ENCODE assay signal across 27 mouse cellular contexts in the genomic region with DNA sequence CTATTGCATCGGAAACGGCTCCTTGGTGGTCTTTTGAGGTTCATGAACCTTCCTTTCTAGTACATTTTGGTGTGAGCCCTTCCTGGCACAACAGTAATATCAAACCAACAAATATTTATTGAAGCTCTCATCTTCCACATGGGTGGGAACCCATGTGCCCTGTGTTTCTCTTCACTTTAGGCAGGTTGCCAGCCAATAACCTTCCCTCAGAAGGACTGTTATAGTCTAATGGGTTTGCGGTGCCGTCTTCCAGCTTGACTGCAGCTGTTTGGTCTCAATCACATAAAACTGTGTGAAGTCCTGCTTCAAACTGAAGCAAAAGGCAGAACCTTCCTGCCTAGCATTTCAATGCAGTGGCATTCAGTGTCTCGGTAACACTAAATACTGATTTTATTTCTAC.
DNase-seq lines count a peak whose midpoint lies in the region; ATAC-seq and TF ChIP-seq lines count a peak whose summit lies in the region.
"Had no signal": no experiment of that assay in that cellular context is flagged by ENCODE, and none has a peak within 500 bp of the region (broad histone marks: within the 10 kb centered on the region; RNA-seq: fewer than 3 reads in every experiment).

No protein-coding gene starts in this region.

- no peak overlapping the region for H3K4me2 ChIP-seq in limb, embryonic 13.5 days (replicated peaks)
- H3K4me2 ChIP-seq in lung, embryonic 16.5 days (ENCODE audit: low read depth, low read length): no peak overlapping the region
- H3K4me2 ChIP-seq in lung, postnatal 0 days (replicated peaks; ENCODE audit: low read depth, low read length): no peak overlapping the region
- H3K4me2 ChIP-seq: embryonic facial prominence, embryonic 13.5 days; embryonic facial prominence, embryonic 15.5 days; forebrain, embryonic 12.5 days had no signal

- H3K36me3 ChIP-seq in limb, embryonic 13.5 days: no peaks in the 10 kb centered on the region
- H3K36me3 ChIP-seq in limb, embryonic 10.5 days: no peaks in the 10 kb centered on the region
- no peaks in the 10 kb centered on the region for H3K36me3 ChIP-seq in lung, embryonic 16.5 days (ENCODE audit: control insufficient read depth, insufficient read depth, low read length)
- H3K36me3 ChIP-seq in lung, postnatal 0 days (ENCODE audit: insufficient read depth, low read length): no peaks in the 10 kb centered on the region
- H3K36me3 ChIP-seq in kidney, adult 2 months (ENCODE audit: control insufficient read depth, insufficient read depth, low read length): no peaks in the 10 kb centered on the region
- H3K36me3 ChIP-seq: embryonic facial prominence, embryonic 13.5 days; embryonic facial prominence, embryonic 15.5 days; forebrain, embryonic 10.5 days; forebrain, embryonic 12.5 days; G1E had no signal

- DNase-seq in cerebellum, postnatal 10 days: peak; percentile 16 to 26
- no peak for DNase-seq in cerebellum, adult 2 months
- DNase-seq in limb, embryonic 10.5 days (ENCODE audit: low spot score): no peak
- DNase-seq in lung, postnatal 0 days (ENCODE audit: low spot score): no peak
- DNase-seq in kidney, adult 2 months: no peak
- DNase-seq: adrenal gland, adult 8-10 months; adrenal gland, postnatal 14 days; adrenal gland, postnatal 36 days; B cell, adult 2 months; cerebellum, adult 11-12 months; cerebellum, adult 8-10 months; cerebellum, adult 9-11 months; cerebellum, postnatal 36 days; embryo, embryonic 11 days had no signal

- no peak for TF ChIP-seq EP300 in lung, postnatal 0 days (IDR thresholded peaks at IDR 0.05)

- no peak for TF ChIP-seq CTCF in cerebellum, adult 2 months (IDR thresholded peaks at IDR 0.05; ENCODE audit: borderline replicate concordance, insufficient read depth, low read depth, low read length)
- TF ChIP-seq CTCF in lung, postnatal 0 days (IDR thresholded peaks at IDR 0.05): no peak
- TF ChIP-seq CTCF in kidney, adult 2 months (conservative IDR thresholded peaks at IDR 0.05; ENCODE audit: insufficient read depth, insufficient read length, low read depth, low read length): no peak

- no peaks in the 10 kb centered on the region for H3K4me1 ChIP-seq in cerebellum, adult 2 months (ENCODE audit: control insufficient read depth, insufficient read depth, low read length)
- H3K4me1 ChIP-seq in limb, embryonic 13.5 days: 0 out of 2 replicates have a peak, but pooled peaks cover 4% of the 10 kb centered on the region
- no peaks in the 10 kb centered on the region for H3K4me1 ChIP-seq in limb, embryonic 10.5 days
- H3K4me1 ChIP-seq in lung, embryonic 16.5 days (replicated peaks; ENCODE audit: control insufficient read depth, insufficient read depth, low read length): no peaks in the 10 kb centered on the region
- H3K4me1 ChIP-seq in lung, postnatal 0 days (ENCODE audit: insufficient read depth, low read depth, low read length): no peaks in the 10 kb centered on the region
- H3K4me1 ChIP-seq in kidney, adult 2 months (ENCODE audit: control insufficient read depth, insufficient read depth, low read length): no peaks in the 10 kb centered on the region
- H3K4me1 ChIP-seq: embryonic facial prominence, embryonic 13.5 days; embryonic facial prominence, embryonic 15.5 days; forebrain, embryonic 10.5 days; forebrain, embryonic 12.5 days had no signal

- no peaks in the 10 kb centered on the region for H3K27me3 ChIP-seq in cerebellum, adult 2 months (ENCODE audit: control insufficient read depth, insufficient read depth, low read length)
- H3K27me3 ChIP-seq in limb, embryonic 13.5 days: no peaks in the 10 kb centered on the region
- H3K27me3 ChIP-seq in limb, embryonic 10.5 days (ENCODE audit: low read depth, poor library complexity, severe bottlenecking): no peaks in the 10 kb centered on the region
- no peaks in the 10 kb centered on the region for H3K27me3 ChIP-seq in lung, embryonic 16.5 days (ENCODE audit: control insufficient read depth, insufficient read depth, low read depth, low read length)
- no peaks in the 10 kb centered on the region for H3K27me3 ChIP-seq in lung, postnatal 0 days (replicated peaks; ENCODE audit: insufficient read depth, low read length)
- H3K27me3 ChIP-seq in kidney, adult 2 months (replicated peaks; ENCODE audit: control insufficient read depth, insufficient read depth, low read length): no peaks in the 10 kb centered on the region
- H3K27me3 ChIP-seq: CH12.LX; embryonic facial prominence, embryonic 13.5 days; embryonic facial prominence, embryonic 15.5 days; forebrain, embryonic 12.5 days had no signal

- H3K4me3 ChIP-seq in cerebellum, adult 2 months (replicated peaks; ENCODE audit: insufficient read depth, low read depth, low read length): no peak overlapping the region
- H3K4me3 ChIP-seq in limb, embryonic 13.5 days: no peak overlapping the region
- no peak overlapping the region for H3K4me3 ChIP-seq in limb, embryonic 10.5 days
- no peak overlapping the region for H3K4me3 ChIP-seq in lung, embryonic 16.5 days (ENCODE audit: low read length)
- no peak overlapping the region for H3K4me3 ChIP-seq in lung, postnatal 0 days (ENCODE audit: low read depth, low read length)
- no peak overlapping the region for H3K4me3 ChIP-seq in kidney, adult 2 months (ENCODE audit: insufficient read depth, low read depth, low read length)
- H3K4me3 ChIP-seq: embryonic facial prominence, embryonic 13.5 days; embryonic facial prominence, embryonic 15.5 days; erythroblast, embryonic 14.5 days; forebrain, embryonic 10.5 days; forebrain, embryonic 12.5 days had no signal

- peak; percentile 80 for ATAC-seq in limb, embryonic 13.5 days (ENCODE audit: low FRiP score, low read depth)
- no peak for ATAC-seq in lung, embryonic 16.5 days (ENCODE audit: low read depth)
- no peak for ATAC-seq in lung, postnatal 0 days
- ATAC-seq: activated CD4-positive, CD25-positive, alpha-beta regulatory T cell, adult 4 months; CD4-positive, CD25-positive, alpha-beta regulatory T cell, adult 4 months; forebrain, embryonic 16.5 days; Patski had no signal

- 77% methylated on average over 5 of the region's 5 CpGs for WGBS in cerebellum, adult 2 months
- 44% methylated on average over 5 of the region's 5 CpGs for WGBS in limb, embryonic 13.5 days
- WGBS in limb, embryonic 10.5 days: 94% methylated on average over 5 of the region's 5 CpGs
- WGBS in lung, embryonic 16.5 days: 70% methylated on average over 5 of the region's 5 CpGs
- WGBS in lung, postnatal 0 days: 63% methylated on average over 5 of the region's 5 CpGs
- WGBS in kidney, adult 2 months: 72% methylated on average over 5 of the region's 5 CpGs

- H3K27ac ChIP-seq in cerebellum, adult 2 months (ENCODE audit: insufficient read depth, low read length): no peak overlapping the region
- H3K27ac ChIP-seq in limb, embryonic 13.5 days: no peak overlapping the region
- no peak overlapping the region for H3K27ac ChIP-seq in limb, embryonic 10.5 days
- peak overlapping the region; percentile 22; the same call in 1 of the 2 replicates for H3K27ac ChIP-seq in lung, embryonic 16.5 days (ENCODE audit: low read length)
- H3K27ac ChIP-seq in lung, postnatal 0 days (ENCODE audit: low read length): no peak overlapping the region
- H3K27ac ChIP-seq in kidney, adult 2 months (ENCODE audit: insufficient read depth, low read depth, low read length): no peak overlapping the region
- H3K27ac ChIP-seq: embryonic facial prominence, embryonic 13.5 days; embryonic facial prominence, embryonic 15.5 days; forebrain, embryonic 10.5 days; forebrain, embryonic 12.5 days had no signal

- TF ChIP-seq POLR2A in cerebellum, adult 2 months (IDR thresholded peaks at IDR 0.05; ENCODE audit: borderline replicate concordance, insufficient read depth, low read length): no peak
- no peak for TF ChIP-seq POLR2A in kidney, adult 2 months (IDR thresholded peaks at IDR 0.05; ENCODE audit: low read depth, low read length)

- H3K9ac ChIP-seq in limb, embryonic 13.5 days: no peak overlapping the region
- no peak overlapping the region for H3K9ac ChIP-seq in lung, embryonic 16.5 days (ENCODE audit: low read length)
- H3K9ac ChIP-seq in lung, postnatal 0 days (replicated peaks; ENCODE audit: low read depth): no peak overlapping the region
- H3K9ac ChIP-seq: embryonic facial prominence, embryonic 13.5 days; embryonic facial prominence, embryonic 15.5 days; forebrain, embryonic 12.5 days had no signal

- no peaks in the 10 kb centered on the region for H3K9me3 ChIP-seq in limb, embryonic 13.5 days
- no peaks in the 10 kb centered on the region for H3K9me3 ChIP-seq in limb, embryonic 10.5 days (replicated peaks)
- H3K9me3 ChIP-seq in lung, embryonic 16.5 days (ENCODE audit: control insufficient read depth, low read length): no peaks in the 10 kb centered on the region
- H3K9me3 ChIP-seq in lung, postnatal 0 days (ENCODE audit: low read length): no peaks in the 10 kb centered on the region
- H3K9me3 ChIP-seq: embryonic facial prominence, embryonic 13.5 days; embryonic facial prominence, embryonic 15.5 days; forebrain, embryonic 10.5 days; forebrain, embryonic 12.5 days; G1E had no signal

Comparison
In these comparisons a context has a peak if more than half of its experiments do, and no peak if none do; other contexts are left out.
1. DNase-seq: peak in cerebellum, postnatal 10 days (2 of 2); none in cerebellum, adult 2 months (0 of 2), limb, embryonic 10.5 days (single experiment), lung, postnatal 0 days (single experiment) and kidney, adult 2 months (single experiment).